Mouse (Mus musculus): ENCODE measurements around the gene Mgat5.

The Mgat5 gene

DNA sequence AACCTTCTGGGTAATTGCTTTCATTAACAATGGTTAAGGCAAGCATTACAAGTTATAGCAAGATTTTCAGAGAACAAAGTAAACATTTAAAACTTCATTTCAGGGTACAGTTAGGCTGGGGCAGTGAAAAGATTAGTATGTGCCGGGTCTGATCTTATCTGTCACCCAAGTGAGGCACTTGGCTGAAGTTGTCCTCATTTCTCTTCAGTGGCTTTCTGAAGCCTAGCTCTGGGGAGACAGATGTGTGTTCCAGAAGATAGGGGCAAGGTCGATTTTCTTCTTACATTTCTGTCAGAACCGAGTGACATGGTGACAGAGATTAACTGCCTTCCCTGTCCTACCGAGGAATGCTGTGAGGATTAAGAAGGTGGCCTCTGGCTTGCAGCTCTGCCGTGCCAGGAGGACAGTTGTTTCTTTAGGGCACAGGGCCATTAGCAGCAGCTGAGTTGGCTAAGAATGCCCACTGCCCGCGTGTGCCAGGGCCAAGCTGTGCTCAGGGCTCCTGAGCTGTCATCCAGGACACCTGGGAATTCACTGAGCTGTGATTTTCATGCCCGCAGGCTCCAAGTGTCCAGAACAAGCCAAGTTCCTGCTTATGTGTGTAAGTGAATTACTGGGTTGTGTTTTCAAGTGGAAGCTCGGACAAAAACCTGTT lies 134.1 kb downstream of the Mgat5 start:
- DNase-seq (ENCODE audit: extremely low spot score), result no peak

DNA sequence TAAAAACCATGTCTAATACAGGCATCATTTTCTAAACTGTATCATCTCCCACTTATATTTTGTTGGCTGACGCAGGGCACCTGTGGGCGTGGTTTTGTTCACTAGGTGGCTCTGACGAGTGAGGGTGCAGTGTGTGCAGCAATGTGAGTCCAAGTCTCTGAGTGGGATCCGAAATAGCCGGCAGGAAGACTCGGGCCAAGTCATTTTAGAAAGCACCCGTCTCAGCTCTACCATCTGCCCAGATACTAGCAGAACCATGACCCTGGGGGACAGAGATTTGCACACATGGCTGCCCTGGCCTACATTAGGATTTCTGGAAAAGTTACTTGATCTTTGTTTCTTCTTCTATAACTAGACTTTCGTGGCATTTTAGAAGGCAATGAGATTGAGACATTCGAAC lies 135.5 kb downstream of the Mgat5 start:
- no peak for DNase-seq (ENCODE audit: extremely low spot score)

DNA sequence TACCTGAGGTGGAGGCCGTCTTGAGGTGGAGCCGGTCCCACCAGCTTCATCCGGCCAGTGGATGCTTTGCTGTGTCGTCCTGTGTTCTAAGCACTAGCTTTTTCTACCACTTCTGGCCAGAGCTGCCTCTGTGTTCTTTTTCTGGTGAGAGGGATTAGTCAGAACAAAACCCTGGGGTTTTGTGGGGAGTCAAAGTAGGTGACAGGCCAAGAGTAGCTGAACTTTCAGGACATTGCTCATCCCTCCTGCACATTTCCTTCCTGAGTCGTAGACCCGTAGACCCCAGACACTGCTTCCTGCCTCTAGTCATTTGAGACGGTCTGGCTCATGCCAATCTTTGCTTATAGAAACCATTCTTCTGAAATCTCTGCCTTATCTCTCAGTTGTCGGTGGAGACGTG lies 140.1 kb downstream of the Mgat5 start:
- no peak for DNase-seq (ENCODE audit: extremely low spot score)

DNA sequence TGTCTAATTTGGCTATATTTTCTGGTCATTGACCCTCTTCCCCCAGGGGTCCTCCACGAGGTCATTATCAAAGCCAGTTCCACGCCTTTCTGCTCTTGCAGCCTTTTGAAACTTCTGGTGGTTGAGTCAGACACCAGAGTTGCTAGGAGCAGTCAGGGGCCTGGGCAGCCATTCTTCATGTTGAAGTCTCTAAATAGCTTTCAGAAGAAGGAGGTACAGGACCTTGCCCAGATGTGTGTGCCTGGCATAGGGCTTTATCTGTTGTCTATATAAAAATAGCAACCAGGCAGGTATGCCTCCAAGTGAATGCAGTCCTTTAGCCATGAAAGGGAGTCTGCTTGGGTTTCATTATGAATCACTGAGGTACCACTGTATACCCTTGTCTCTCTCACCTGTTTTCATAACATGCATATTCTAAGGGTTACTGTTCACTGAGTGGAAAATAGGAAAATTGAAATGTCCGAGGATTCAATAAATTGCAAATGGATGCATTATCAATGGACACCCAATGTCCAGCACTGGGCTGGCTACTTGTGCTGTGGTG lies 141.9 kb downstream of the Mgat5 start:
- no peak for DNase-seq (ENCODE audit: extremely low spot score)

DNA sequence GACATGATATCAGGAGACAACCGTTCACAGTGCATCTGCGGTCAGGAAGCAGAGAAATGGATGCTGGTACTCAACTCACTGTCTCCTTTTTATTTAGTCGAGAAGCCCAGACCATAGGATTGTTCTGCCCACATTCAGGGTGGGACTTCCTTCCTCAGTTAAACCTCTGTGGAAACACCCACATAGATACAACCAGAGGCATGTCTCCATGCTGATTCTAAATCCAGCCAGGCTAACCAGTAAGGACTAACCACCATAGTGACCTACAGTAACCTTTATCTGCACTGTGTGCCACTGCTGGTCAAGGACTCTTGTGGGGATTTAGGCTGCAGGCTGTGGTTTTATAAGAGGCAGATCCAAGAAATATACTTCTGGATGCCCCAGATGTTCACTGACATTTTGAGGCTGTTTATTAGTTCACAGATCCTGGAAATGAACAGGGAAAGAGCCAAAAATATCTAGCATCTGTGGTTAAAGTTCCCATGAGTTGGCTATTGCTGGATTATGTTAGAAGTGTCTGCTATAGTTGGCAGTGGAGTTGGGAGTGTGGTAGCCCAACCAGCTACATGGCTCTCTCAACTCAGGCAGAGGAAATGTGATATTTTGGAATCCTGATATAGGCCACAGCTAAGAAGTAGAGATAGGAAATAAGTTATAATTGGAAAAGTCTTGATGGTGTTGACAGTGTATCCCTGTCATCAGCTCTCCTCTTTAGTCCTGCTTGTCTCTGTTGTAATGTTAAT lies 143.2 kb downstream of the Mgat5 start:
- DNase-seq (ENCODE audit: extremely low spot score), result no peak

DNA sequence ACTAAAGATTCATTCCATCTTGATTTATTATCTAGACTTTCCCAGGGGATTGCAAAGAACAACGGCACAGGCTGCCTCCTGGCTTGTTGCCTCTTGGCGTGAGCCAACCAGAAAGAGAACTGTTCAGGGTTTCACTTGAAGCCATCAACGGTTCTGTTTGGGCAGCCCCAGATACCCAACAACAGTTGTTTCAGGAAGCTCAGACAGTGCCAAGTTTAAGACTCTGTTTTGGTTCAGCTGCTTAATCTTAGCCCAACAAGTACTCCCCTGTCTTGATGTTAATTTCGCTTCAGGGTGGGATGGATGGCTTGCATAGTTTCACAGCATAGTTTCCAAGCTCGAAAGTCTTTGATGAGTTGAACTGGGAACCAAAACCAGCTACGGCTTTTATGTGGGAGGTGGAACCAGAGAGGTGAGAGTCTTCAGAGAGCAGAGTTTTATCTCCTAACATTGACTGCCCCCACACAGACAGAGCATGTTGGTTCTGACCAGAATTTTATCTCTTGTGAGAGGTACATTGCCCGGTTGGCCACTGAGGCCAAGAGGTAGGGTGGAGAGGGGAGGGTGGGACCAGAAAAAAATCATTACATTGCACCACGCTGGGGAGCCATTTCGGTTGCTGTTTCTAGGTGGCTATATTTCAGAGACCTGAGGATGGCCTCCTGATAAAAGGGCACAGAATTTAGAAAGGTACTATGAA lies 144.0 kb downstream of the Mgat5 start:
- no peak for DNase-seq (ENCODE audit: extremely low spot score)

DNA sequence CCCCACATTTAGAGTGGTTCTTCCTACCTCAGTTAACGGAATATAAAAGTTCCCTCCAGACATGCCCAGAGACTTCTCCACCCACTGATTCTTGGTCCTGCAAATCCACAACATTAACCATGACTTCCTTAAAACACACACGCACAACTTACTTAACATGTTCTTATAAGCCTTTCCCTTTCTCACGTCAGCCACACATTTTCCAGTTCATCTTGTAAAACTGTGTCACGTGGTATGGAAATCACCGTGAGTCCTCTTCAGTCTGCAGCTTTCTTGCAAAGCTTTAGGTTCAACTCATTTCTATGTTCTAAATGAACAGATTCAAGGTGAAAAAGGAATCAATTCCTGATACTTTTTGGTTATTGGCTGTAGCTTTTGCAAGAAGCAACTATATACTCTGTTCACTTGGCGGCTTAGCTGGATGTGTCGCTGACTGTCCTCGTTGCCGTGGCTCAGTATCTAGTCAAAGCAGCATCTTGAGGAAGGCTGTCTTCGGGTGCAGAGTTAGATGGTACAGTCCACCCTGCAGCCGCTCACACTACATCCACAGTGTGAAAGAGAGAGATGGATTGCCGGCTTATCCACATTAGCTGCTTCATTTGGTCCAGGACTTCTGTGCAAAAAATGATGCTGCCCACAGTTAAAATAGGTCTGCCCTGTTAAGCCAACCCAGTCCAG lies 146.7 kb downstream of the Mgat5 start:
- no peak for DNase-seq (ENCODE audit: extremely low spot score)

DNA sequence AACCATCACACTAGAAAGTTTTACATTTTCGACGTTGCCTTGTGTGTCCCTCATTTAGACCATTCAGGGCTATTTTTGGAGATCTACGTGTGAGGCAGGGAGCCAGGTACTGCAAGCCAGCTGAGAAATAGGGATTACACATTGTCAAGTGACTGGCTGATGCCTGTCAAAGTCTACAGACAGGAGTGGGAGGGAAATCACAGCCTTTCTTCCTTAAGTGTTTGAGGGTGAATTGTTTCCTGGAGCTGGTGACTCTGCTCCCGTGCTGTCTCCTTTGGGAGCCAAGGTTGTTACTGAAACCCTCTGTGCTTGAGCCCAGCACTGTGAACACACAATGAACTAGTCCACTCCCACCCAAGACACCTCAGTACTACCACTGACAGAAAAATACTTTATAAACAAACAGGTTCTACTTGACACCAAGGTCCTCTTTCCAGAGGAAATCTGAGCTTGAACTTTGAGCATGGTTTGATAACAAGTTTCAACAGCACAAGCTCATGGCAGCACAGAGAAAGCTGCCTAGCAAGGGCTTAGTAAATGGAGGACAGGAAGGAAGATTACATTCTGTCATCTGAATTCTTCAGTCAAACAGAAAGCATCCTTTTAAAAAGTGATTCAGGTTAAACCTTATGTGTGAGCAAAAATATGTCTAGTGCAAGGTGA lies 147.4 kb downstream of the Mgat5 start:
- no peak for DNase-seq (ENCODE audit: extremely low spot score)

DNA sequence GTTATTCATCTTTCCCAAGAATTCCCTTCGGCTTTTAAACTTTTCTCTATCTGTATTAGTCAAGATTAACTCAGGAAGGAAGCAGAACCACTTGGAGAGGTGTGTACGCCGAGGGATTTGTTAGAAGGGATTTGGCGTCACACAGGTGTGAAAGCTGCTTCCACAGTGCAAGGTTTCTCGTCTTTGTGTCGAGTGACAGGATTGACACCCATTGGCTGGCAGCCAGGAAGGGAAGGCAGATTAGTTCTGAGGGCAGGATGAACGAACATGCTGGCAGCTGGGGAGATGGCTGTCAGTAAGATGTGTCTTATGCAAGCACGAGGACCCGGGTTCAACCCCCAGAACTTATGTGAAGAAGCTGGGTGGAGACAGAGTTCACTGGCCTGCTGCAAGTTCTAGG lies 148.6 kb downstream of the Mgat5 start:
- no peak for DNase-seq (ENCODE audit: extremely low spot score)

DNA sequence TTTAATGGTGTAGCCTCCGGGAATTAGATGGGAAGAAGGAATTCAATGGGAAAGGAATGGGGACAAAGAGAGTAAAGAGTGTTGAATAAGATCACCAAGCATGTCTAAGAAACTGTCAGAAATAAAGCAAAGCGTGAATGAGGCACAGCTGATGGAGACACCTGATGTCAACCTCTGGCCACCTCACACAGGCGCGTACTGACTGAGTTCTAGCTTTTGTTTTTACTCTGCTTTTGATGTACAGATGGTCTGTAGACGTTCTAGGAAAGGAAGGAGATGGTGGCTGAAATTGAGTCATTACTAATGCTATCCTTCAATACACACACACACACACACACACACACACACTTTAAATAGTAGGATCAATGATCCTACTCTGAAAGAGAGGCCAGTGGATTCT lies 149.3 kb downstream of the Mgat5 start:
- no peak for DNase-seq (ENCODE audit: extremely low spot score)

DNA sequence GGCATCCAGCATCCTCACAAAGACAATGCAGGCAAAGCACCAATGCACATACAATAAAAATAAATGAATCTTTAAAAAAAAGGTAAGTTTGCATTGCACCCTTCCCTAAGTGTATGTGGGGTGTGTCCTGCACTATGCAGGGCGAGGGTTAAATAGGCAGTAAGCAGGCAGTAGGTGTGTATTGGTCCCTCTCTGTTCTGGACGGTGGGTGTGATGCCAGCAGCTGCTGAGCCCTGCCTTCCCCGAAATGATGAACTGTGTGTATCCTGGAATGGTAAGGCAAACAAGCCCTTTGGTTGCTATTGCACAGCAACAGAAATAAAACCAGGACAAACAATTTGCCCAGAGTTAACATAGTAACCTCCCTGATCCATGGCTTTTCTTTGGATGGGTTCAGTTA lies 150.2 kb downstream of the Mgat5 start:
- no peak for DNase-seq (ENCODE audit: extremely low spot score)

DNA sequence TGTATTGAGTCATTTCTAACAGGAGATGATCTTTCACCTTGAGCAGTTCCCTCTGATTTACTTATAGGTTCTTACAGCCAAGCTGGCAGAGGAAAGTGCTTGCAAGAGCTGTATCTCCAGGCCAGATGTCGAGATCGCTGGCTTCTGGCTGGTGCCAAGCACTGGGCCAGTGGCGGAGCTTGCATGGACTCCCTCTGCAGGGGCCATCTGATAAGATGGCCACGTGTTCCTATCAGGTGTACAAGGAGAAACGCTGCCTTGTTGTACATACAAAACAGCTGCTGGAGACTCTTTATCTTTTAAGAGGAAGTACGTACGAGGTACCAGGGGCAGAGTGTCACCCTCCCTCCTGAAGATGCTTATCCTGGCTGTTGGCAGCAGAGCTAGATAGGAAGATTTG lies 158.8 kb downstream of the Mgat5 start:
- no peak for DNase-seq (ENCODE audit: extremely low spot score)

DNA sequence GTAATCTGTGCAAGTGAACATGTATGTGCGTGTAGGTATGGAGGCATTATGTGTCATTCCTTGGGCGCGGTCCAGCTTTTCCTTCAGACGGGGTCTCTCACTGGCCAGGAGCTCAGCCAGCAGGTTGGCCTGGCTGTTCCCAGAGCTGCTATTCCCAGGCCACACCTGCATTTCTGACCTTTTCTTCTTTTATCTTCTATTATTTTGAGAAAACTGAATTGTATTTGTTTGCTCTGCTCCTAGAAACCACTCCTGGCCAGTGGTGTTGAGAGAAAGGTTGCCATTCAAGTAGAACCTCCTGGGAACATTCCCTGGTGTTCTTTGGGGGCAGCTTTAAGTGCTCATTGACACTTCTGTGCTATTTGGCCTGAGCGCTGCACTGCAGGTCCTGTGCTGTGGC lies 160.9 kb downstream of the Mgat5 start:
- DNase-seq (ENCODE audit: extremely low spot score), result no peak

DNA sequence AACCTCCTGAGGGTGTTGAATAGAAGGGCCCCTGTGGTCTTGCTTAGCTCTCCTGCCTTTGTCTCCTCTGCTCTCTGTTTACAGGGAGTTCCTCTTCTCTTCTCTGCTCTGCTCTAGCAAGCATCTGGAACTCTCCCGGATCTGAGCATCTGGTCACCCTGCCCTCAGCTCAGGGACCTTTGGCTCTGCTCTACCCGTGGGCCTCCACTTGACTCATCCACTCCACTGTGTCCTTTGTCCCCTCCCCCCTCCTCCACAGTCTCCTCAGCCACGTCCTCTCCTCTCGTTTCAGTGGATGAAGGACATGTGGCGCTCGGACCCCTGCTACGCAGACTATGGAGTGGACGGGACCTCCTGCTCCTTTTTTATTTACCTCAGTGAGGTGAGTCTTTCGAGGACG lies 161.3 kb downstream of the Mgat5 start:
- DNase-seq (ENCODE audit: extremely low spot score), result no peak

DNA sequence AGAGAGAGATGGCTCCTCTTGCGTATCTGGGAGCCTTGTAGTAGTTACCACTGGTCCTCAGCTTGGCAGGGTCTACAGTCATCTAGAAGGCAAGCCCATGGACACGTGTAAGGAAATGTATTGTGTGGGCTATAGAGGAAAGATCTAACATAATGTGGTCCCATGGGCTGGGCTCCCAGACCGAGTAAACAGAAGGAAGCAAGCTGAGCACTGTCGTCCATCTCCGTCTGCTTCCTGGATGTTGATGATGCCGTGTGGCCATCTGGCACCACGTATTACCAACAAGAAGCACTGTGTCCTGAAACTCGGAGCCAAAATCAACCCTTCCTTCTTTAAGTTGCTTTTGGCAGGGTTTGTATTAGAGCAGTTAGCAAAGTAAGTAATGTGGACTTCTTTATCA lies 163.7 kb downstream of the Mgat5 start:
- no peak for DNase-seq (ENCODE audit: extremely low spot score)

DNA sequence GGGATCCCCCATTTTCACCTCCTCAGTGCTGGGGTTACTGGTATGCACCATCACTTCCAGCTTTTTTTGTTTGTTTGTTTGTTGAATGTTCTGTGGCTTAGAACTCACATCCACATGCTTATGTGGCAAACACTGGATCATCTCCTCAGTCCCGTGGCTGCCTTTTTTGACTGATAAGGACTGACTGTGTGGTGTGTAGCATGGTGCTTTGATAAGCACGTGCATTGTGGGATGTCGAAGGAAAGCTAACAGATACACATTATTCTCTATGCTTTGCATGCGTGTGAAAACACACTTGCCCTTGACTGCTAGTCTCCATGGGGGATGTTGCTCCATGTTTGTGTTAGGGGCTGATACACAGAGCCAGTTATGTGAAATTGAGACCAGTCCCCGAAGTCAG lies 164.7 kb downstream of the Mgat5 start:
- no peak for DNase-seq (ENCODE audit: extremely low spot score)

DNA sequence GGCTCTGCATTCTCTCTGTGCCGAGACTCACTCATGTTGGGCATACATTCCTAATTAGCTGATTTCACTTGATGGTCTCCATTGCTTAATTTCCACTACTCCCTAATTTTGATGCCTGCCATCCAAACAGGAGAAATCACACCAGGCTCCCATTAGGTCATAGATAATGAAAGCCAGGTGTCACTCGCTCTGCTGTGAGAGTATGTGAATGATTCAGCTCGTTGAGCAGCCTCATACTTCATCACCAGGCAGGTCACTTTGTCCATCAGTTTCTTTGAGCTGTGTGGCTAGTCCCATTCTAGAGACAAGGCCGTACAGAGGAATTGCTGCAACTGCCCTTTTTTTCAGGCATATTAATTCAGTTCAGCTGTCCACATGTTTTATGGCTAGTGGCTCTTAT lies 167.3 kb downstream of the Mgat5 start:
- DNase-seq (ENCODE audit: extremely low spot score), result no peak

DNA sequence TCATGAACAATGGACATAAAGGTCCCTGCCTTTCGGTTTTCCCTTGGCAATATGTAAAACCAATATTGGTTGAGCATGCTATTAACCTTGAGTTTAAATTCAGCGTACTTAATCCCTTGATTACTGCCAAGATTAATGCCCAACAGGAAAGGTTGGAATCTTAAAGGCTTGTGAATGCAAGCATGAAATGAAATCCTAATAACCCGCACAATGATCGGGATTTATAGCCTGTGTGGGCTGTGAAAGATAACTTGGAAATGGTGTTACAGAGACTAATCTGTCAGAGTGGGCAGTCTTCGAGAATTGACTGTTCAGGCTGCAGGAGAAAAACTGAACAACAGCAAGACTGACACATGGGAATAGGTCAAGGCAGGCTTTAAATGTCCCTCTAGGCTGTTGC lies 168.7 kb downstream of the Mgat5 start:
- DNase-seq (ENCODE audit: extremely low spot score), result no peak

DNA sequence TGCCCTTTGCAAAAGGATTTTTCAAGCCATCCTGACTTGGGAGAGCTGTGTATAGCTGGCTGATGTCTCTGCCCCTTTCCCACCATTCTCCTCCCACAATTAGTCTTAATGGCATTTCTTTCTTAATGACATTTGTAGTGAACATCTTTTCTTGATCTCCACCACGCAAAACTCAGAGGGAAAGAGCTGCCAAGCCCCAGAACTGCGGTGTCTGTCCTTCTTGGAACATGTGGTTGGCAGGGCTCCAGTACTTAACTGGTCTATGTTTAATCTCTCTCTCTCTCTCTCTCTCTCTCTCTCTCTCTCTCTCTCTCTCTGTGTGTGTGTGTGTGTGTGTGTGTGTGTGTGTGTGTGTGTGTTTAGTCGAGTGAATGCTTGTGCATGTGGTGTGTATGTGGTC lies 169.3 kb downstream of the Mgat5 start:
- no peak for DNase-seq (ENCODE audit: extremely low spot score)

DNA sequence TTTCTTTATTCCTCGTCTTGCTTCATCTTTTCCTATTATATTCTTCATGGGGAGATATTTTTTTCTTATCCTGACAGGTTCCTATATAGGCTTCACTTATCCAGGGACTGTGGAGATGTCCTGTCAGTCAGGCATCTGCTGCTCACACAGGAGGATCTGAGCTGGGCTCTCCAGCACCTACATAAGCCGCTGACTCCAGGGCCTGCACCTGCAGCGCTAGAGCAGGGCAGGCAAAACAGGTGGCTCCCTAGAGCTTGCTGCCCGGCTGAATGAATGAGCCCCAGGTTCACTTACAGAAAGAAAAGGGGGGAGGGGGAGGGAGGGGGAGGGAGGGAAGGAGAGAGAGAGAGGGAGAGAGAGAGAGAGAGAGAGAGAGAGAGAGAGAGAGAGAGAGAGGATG lies 175.3 kb downstream of the Mgat5 start:
- no peak for DNase-seq (ENCODE audit: extremely low spot score)

DNA sequence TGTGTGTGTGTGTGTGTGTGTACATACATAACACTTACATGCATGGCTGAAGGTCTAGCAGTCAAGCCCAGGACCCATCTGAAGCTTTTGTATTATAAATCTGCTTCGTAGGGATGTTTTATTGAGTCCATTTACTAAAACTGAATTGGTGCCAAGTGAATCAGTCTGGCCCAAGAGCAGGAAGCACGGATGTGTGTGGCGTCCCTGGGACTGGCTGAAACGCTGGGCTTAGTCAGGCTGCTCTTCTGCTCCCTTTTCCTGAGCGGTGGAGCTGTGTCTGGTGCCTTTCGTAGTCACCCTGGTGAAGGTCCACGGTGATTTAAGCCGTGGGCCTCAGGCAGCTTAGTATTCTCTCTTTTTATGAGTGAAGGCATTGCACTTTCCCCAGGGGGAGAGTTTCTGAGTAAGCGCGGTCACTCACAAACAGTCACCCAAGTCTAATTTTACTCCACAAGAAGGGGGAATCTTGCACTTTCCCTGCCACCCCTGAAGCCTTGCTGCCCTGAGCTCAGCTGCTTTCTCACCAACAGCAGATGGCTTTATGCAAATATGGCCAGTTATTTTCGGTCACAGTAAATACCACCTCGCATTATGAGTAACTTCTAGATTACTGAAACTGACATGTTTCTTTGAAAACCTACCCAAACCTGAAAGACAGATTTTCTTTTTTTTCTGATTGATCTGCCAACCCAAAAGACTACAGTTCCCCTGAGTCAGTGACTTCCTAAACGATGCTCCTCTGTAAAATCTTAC lies 176.1 kb downstream of the Mgat5 start:
- no peak for DNase-seq (ENCODE audit: extremely low spot score)
